Mouse (Mus musculus) gastrocnemius, adult 8-10 months (tissue): ENCODE results near the gene Fat3. TPM values are rescaled to one million over a fixed set of nuclear protein-coding genes. Genes with fewer than 3 reads are reported as not detected.

Experiments
- DNase-seq, 2 experiments: peaks; one replicate each; pipeline ENCODE4 v3.0.0; 2022; ENCODE audit warnings: low spot score in 2 of 2
- total RNA-seq, 4 experiments: library from RNA; stranded (reverse); gene quantifications; 2 replicates each; pipeline ENCODE4 v1.2.4; 2022

Gene Fat3
- total RNA-seq, 4 experiments from 2014 or later, result 0.25 to 0.53 (median 0.44) TPM

- DNase-seq, result no peak
These were observed 603.0 kb downstream of the Fat3 start for GRCm38 (mm10) chr9:15898112-15898511.

- DNase-seq, result no peak
These were observed 614.3 kb downstream of the Fat3 start for GRCm38 (mm10) chr9:15886756-15887155.

GRCm38 (mm10) chr9:15880754-15881153 lies 620.3 kb downstream of the Fat3 start:
- DNase-seq, result no peak

- no peak for DNase-seq
These were observed 620.9 kb downstream of the Fat3 start for GRCm38 (mm10) chr9:15880160-15880603.

- DNase-seq, result no peak
These were observed 626.5 kb downstream of the Fat3 start, which contains the start of gene Mtnr1b for GRCm38 (mm10) chr9:15874506-15875160. Mtnr1b (minus strand) TSS chr9:15874556.

GRCm38 (mm10) chr9:15870013-15870412 lies 631.1 kb downstream of the Fat3 start:
- DNase-seq, result no peak

- no peak for DNase-seq
These were observed 631.6 kb downstream of the Fat3 start for GRCm38 (mm10) chr9:15869456-15869855.

- DNase-seq, result no peak
These were observed 634.6 kb downstream of the Fat3 start for GRCm38 (mm10) chr9:15866280-15867072.

GRCm38 (mm10) chr9:15861402-15861801 lies 639.7 kb downstream of the Fat3 start:
- DNase-seq, result no peak
